Mouse (Mus musculus) heart, postnatal 10 days (tissue): ENCODE data around the gene Abca4. TPM values are rescaled to one million over a fixed set of nuclear protein-coding genes. Genes with fewer than 3 reads are reported as not detected.

Source experiments
- DNase-seq, 2 experiments: peaks; one replicate each; pipeline ENCODE4 v3.0.0; 2021
- intact Hi-C: fragments of 180-260 bp; cut with DNase I; formaldehyde crosslinking; loops from one replicate; pipeline ENCODE4 v1.15.1; 2025
- total RNA-seq, 2 experiments: library from RNA; stranded (reverse); gene quantifications; 2 replicates each; pipeline ENCODE4 v1.2.3; 2021

Abca4 gene
- 1 to 10 TPM; 4.5 to 5.3 TPM for total RNA-seq

DNA sequence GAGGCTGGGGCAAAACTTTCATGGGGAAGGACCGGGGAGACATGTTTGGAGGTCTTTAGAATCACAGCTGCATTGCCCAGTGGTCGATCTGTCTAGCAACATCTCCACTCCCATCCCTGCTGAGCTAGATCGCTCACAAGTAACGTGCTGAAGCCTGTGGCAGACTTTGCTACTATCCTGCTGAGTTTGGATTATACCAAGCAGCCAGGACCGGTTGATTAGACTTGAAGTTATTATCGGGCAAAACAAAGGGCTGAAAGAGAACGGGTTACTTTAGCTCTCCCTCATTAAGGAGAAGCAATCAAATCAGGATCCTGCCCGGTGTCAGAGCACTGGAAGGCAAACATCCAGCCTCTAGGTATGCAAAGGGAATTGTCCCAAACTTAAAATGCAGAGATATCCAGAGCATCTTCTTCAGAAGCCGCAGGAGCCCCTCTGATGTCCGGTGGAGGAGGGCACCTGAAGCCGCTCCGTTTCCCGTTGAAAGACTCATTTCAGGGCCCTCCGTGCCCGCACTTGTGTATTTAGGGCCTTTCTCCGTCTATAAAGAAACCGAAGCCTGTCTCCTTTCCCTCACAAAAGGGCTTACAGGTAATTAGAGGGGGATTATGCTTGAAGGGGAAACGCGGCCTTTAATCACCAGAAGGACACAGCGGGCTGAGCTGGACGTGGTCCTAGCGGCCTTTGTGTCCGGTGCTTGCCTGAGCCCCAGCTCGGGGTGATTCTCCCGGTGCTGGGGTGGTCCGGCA lies at the start of gene Abca4:
Abca4 (plus strand) TSS at position 645 of the 749 bp plus-strand sequence.
- no peak for DNase-seq
- intact Hi-C loops = no loop called here

DNA sequence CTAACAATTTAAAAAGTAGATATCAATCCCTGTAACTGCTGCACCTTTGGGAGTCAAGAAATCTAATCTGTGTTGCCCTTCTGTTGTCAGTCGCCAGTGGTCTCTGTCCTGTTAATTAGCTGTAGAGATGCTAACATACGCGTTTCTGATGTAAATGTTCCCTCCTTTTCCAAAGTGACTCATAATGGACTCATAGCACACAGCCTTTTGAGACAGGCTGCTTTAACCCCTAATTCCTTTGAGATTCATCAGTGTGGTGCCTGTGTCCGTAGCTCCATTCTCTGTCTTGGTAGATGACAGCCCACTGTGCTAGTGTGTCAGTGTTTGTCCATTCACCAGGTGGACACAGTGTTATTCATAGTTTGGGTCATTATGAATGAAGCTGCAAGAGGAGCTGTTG lies 49.1 kb upstream of the Abca4 start:
- DNase-seq = no peak
- intact Hi-C loops = no loop called here

DNA sequence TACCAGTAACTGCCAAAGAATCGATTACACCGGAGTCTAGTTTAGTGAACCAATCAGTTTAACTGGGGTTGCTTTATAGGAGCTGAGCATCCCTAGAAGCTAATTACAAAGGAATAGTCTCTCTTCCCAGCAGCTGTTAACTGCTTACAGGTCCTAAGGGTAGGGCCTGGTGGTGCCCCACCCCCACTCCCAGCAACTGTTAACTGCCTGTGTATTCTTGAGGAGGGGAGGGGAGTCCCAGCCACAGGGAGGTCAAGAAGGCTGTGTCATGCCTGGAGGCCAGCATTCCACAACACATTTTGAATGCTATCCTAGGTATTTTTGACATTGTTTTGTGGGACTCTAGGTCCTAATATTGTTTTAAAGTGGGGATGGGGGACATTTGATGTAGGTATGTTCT lies 44.3 kb upstream of the Abca4 start:
- DNase-seq = no peak

DNA sequence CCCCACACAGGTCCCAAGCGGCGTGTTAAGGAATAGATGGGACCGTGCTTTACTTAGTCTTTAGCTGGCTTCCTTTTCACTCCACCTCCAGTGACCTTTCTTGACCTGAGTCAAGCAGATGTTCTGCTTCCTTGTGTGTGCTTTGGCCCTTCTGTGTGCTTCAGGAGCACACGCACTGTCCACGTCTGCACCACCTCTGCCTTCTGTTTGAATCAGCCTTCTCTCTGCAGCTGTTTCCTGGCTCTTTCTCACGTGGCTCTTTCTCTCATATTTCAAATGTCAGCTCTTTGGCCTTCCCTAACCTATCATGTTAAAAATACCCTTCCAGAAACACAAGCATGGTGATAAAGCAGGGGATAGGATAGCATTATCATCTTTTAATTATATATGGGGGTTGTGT lies 42.7 kb upstream of the Abca4 start:
- intact Hi-C loops = loop anchor here (5.0 kb wide), 1 partner anchor 114 kb away; no protein-coding TSS in a partner anchor
- DNase-seq = no peak

More for the DNA sequence above, 44.3 kb upstream of the Abca4 start:
- intact Hi-C loops = loop anchor here (5.0 kb wide), 1 partner anchor 113 kb away; no protein-coding TSS in a partner anchor

DNA sequence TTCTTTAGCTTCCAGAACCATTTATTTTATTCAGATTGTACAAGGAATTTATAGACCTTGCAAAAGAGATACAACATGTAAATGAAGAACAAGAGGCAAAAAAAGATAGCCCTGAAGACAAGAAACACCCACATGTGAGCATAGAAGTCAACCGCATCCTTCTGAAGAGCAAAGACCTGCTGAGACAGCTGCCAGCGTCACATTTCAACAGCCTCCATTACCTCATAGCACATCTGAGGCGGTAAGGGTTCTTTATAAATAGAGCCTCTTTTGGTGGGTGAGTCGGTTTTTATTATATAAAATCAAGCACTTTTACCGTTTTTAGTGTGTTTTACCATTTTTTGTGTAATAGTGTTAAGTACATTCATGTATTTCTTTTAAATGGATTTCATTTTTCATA lies 34.4 kb upstream of the Abca4 start:
- intact Hi-C loops = loop anchor here (2.0 kb wide), 1 partner anchor 17 kb away; no protein-coding TSS in a partner anchor

DNA sequence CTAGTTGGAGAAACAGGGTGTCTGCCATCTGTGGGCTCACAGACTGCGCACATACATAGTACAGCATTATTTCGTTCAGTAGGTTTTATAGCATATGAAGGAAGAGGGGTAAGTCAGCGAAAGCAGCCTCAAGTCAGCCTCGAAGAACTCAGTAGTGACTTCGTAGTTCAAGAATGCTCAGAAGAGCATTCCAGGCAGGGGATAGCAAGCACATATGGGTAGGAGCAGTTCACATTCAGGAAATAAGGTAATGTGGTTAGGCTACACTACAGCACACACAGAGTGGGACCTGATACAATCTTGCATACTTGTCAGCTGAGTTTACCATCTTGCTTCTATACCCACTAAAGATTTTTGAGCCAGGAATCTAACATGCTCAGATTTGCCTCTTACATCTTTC lies 34.0 kb upstream of the Abca4 start:
- intact Hi-C loops = no loop called here
- DNase-seq = no peak

More for the DNA sequence above, 34.4 kb upstream of the Abca4 start:
- no peak for DNase-seq

DNA sequence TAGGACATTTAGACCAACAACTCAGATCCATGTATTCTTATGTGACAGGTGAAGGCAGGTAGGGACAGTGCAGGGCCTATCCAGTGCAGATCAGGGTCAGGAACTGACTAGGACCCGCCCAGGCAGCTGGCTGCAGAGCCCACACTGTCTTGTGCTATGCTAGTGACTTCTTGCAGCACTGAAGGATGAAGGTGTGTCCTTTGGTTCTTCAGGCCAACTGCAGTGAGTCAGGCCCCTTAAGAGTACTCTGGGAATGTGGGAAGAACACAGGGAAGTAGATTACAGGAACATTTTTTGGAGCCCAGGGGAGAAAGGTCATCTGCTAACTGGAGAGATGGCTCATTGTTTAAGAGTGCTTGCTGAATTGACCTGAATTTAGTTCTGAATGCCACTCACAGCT lies 31.8 kb upstream of the Abca4 start:
- DNase-seq = no peak
- intact Hi-C loops = no loop called here

DNA sequence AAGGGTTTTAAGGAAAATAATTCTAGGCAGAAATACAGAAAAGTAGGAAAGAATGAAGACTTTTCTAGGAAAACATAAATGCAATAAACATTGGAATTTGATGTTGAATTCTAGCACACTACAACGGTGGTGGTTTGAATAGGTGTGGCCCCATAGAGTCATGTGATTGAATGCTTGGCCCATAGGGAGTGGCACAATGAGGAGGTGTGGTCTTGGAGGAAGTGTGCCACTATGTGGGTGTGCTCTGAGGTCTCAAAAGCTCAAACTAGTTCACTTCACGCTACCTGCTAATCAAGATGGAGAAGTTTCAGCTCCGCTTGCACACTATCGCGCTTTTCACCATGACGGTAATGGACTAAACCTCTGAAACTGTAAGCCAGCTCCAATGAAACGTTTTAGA lies 25.8 kb upstream of the Abca4 start:
- intact Hi-C loops = no loop called here
- no peak for DNase-seq

DNA sequence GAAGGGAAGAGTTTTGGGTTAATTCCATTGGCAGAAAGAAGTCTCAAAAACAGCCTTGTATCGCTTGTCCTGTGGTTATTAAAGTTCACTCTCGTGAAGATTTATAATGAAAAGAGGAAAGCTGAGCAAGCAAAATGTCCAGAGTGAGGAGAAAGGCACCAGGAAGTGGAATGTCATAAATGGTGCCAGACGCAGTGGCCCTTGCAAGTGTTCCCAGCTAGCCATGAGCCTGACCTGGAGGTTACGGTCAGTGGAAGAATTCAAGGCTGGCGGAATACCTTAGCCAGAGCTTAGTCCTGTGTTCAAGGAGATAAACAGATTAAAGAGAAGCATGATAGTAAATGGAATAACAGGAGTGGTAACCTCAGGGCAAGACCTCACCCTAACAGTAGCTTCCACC lies 25.1 kb upstream of the Abca4 start:
- intact Hi-C loops = no loop called here

DNA sequence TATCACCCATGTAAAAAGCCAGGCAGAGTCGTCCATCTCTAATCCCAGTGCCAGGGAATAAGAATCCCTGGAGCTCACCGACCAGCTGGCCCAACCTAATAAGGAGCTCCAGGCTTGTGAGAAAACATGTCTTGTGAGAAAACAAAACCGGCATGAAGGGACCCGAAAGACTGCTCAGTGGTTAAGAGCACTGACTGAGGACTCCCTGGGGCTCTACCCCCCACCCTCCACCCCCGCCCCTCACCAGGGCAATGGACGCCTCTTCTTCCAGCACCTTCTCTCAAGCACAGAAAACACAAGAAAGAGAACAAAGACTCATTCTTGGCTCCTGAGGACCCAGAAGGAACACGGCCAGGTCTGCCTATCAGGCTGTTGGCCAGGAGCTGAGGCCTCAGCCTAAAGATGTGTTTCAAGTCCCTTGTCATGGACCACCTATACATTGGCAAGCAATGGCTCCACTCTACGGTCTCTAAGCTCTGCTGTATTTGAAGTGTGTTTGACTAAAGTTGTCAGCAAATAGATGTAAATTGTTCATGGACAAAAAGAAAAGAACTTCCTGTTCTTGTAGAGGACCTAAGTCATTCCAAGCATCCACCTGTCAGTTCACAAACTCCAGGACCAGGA lies 23.1 kb upstream of the Abca4 start:
- no peak for DNase-seq
- intact Hi-C loops = no loop called here

More for the DNA sequence above, 25.1 kb upstream of the Abca4 start:
- DNase-seq = no peak

DNA sequence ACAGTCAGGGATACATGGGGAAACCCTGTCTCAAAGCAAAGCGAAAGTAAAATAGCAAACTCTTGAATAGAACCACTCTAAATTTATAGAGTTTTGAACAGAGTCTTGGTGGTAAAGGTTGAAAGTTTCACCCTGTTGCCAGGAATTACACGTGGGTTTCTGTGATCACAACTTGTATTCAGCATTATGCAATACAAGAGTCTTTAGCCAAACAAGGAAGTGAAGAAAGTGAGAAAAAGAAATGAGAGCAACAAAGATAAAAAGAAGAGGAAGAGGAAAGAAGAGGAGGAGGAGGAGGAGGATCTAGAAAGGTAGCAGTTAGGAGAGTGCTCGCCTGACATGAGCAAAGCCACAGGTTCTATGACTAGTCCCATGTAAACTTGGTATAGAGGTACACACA lies 21.9 kb upstream of the Abca4 start:
- no peak for DNase-seq
- intact Hi-C loops = no loop called here

DNA sequence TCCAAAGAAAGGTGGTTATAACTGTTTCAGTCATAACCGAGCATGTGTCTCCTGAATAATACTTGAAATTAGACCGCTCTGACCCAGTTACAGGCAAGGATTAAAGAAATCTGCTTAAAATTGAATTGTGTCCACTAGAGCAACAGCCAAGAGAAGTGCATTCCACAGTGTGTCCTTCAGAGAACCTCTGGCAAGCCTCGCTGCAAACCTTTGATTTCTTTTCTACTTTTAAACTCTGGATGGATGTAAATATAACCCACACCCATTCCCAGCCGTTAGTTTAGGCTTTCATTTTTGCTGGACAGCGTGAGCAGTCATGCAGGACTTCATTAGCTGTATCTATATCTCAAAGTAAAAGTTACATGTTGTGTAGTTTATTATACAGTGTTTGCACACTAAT lies 17.6 kb upstream of the Abca4 start:
- DNase-seq = peak; percentile 67

DNA sequence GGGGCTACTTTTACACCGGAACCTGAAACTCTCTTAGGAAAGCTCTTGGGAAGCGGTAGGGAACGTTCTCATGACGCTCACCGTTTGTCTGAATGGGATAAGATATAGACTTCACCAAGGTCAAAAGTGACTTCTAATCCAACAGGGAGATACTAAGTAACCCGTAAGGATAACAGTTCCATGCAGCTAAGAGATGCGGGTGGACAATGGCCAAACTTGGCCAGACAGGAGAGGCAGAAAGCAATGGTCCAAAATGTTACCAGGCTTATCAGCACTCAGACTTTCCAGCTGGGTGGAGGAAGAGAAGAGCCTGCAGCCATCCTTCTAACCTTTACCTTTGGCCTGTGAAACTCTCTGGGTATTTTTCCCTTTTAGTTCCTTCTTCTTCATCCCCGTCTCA lies 16.5 kb upstream of the Abca4 start:
- intact Hi-C loops = no loop called here
- DNase-seq = no peak

More for the DNA sequence above, 17.6 kb upstream of the Abca4 start:
- intact Hi-C loops = no loop called here

DNA sequence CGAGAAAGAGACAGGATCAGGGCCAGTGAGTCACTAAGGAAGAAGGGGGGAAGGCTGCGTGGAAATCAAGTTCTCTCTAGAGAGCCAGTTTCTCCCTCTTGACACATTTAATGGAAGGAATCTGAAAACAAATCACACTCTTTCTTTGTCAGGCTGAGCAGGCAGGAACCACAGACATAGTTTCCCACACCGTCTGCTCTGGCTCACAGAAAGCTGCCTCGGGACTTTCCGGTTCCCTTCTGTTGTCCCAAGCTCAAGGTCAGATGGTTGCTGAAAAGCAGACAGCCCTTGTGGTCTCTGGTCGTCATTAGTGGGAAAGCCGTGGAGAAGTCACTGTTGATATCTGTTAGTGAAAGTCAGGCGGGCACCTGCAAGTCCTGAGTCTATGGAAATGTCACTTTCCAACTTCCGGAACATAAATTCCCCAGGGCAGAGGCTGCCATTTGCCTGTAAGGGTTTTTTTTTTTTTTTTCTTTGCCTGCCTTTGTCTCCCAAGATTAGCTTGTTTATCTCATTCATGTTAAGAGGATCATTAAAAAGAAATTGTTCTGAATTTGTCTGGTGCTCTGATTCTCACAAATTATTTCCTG lies 10.9 kb upstream of the Abca4 start:
- peak; percentile 66 to 67 for DNase-seq
- intact Hi-C loops = loop anchor here (2.0 kb wide), 1 partner anchor 69 kb away; no protein-coding TSS in a partner anchor

DNA sequence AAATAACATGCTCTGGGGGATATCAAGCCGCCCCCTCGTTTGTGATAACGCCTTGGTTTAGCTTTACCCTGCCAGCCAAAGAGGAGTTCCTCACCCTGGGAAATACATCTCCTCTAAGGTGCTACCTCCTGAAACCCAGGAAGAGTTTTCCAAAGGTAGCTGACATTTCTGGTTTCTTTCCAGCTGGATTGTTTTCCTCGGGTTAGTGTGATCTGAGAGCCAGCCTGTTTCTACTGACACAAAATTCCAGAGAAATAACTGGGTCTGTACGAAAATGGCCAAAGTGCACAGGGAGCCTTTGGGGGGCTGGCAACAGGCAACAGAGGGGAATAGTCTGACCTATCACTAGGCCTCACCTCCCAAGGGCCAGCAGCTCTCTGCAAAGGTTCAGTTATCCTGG lies 10.0 kb upstream of the Abca4 start:
- intact Hi-C loops = no loop called here
- DNase-seq = peak in 1 of 2 experiments; percentile 39

DNA sequence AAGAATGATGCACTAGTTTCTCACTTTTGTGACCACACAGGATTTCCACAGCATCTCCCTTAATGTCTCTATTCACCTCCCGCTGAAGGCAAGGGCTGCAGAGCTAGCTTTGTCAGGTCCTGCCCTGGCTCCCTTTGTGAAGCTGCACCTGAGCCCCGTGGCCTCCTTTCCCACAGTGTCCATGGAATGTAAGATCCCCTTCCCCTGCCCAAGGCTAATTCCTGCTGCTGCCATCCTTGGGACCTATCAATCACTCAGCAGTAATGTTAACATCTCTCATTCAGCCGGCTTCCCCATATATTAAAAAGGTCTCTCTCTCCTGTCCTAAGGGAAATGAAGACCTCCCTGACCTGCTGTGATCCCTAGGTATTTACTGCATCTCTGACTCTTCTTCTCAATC lies 9.2 kb upstream of the Abca4 start:
- intact Hi-C loops = no loop called here

DNA sequence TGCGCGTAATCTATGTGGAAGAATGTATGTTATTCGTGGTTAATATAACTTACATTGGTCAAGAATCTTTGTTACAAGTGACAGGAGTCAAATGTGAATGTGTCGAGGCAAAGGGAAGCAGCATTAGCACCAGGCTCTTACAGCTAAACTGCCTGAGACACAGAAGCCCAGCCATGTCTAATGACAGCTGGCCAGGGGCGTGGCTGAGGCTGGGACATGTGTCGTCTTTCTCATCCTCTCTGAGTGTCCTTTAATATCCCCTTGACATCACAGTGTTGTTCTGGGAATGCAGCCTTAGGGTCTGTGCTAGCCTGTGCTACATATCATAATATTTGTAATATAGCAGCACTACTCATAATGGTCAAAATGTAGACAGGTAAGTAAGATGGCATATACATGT lies 3.7 kb upstream of the Abca4 start:
- no peak for DNase-seq
- intact Hi-C loops = no loop called here

More for the DNA sequence above, 9.2 kb upstream of the Abca4 start:
- no peak for DNase-seq

DNA sequence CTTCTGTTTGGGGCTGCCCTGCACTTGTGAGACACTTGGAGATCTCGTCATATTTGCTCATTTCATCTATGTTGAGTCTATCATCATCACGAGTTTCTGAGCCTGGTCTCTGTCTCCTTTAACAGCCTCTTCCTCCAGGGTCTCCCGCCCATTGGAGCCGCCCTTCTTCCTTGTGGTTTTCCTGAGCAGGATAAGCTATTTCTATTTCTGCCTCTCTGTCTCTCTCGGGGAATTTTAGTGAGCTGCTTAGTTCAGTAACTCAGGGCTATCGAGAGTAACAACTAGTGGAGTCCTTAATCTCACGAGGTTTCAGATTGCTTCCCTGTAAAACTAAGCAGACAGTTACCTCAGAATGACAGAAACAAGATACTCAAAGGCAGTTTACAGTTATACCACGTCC lies 1.1 kb upstream of the Abca4 start:
- intact Hi-C loops = no loop called here
- DNase-seq = peak in 1 of 2 experiments; percentile 30

DNA sequence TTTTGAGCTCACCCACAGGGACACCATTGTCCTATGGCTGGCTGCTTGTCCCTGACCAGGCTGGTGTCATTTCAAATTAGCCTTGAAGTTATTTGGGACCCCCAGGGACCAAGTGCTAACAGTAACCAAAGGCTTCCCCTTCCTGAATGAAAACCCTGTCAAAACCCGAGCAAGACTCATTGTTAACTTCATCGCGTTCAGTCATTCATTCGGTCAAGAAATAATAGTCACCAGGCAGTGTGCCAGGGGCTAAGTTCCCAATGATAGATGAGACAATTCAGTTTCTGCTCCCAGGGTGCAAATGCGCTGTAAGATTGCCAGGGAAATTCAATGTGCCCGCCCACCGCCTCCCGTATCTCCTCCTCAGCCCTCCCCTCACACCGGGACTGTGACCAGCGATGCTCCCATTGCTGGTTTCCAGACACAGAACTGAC lies 2.0 kb downstream of the Abca4 start:
- peak; percentile 76 for DNase-seq
- intact Hi-C loops = no loop called here

DNA sequence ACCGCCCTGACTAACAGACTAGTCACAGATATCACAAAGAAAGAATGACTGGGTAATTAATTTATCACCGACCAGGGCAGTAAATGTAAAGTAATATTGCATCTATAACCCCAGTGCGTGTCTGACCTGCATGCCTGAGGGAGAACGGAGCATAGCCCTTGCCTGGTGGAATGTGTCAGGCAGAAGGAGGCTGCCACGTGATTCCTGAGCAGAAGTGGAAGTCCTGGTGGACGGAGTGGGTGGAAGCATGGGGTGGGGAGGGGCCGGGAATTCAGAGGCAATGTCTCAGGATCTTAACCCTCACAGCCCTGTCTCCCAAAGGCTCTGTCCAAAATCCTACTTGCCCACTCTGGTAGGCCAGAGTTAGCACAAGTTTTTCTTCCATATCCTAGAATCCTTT lies 3.2 kb downstream of the Abca4 start:
- DNase-seq = peak in 1 of 2 experiments; percentile 42
- intact Hi-C loops = no loop called here
